Mouse (Mus musculus) cerebellum, postnatal 25 days (tissue): Measurements from ENCODE around the gene Sox1.

Source experiments
- DNase-seq, 2 experiments: peaks; one replicate each; pipeline ENCODE4 v3.0.0; 2021; ENCODE audit warnings: mixed read lengths in 2 of 2

Gene Sox1

DNA sequence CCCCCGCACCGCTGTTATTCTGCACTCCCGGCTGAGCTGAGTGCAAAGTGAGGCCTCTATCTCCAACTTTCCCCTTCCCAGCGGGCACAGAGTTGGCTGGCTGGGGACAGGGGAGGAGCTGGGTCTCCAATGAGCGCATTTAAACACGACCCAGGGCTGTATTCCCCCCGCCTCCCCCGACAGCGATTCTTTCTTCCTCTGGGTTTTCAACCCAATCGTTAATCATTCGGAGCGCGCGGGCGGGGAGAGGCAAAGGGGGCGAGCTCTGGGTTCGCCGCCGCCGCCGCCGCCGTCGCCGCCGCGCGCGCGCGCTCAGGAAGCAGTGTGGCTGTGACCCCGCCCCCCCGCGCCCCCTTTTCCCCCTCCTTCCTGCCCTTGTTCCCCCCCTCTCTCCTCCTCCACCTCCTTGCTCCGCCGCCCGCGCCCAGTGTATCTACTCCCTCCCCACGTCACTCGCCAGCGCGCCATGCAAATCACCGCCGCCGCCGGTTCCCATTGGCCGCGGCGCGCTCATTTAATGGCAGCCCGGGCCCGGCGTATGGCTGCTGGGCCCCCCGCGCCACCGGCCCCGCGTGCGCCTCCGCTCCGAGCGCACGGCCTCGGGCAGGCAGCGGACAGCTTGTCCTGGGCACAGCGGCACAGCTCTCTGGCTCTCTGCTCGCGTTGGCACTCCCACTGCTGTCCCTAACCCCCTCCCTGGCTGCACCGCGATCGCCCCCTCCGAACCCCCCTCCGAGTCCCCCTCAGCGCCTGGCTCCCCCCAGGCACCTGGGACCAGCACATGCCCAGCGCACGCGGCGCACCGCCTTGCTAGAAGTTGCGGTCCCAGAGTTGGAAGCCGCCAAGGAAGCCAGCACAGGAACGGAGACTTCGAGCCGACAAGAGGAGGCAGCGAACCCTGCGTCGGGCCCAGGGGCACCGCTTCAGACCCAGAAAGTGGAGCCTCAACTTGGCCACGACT is at the start of gene Sox1:
Gene Sox1 (plus strand): TSS at position 225 of the 961 bp plus-strand sequence.
- peak; percentile 16 to 54 for DNase-seq

DNA sequence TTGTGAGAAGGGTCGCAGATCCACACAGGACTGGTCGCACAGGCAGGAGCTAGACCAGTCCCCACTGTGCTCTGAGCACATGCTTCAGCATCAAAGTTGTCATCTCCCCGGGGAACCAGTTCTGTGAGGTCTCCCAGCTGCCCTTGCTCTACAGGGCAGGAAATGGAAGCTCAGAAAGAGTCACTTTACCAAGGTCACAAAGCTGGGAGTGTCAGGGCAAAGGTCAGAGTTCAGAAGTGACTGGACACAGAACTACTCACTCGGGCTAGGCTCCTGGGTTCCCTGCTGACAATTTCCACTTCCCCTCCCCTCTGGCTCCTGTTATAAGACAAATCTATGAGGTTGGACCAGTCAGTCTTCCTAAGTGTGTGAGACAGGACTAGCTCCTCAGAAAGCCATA is 49.2 kb upstream of the Sox1 start:
- DNase-seq, result no peak

DNA sequence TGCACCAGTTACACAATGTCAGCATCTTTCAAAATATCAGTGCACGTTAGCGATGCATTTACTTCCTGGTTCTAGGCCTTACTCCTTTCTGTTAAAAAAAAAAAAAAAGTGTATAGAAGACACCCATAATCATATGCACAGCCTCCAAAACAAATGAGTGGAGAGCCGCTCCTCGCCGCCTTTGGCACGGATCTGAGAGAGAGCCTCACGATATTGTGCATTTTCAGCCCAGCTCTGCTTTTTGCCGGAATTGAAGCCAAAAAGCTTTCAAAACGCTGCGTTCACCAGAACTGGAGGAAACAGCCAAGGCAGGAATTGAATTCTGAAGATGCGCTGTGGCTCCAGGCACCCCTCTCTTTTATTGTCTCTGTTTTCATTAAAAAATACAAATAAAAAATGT is 48.2 kb upstream of the Sox1 start:
- DNase-seq, result no peak

DNA sequence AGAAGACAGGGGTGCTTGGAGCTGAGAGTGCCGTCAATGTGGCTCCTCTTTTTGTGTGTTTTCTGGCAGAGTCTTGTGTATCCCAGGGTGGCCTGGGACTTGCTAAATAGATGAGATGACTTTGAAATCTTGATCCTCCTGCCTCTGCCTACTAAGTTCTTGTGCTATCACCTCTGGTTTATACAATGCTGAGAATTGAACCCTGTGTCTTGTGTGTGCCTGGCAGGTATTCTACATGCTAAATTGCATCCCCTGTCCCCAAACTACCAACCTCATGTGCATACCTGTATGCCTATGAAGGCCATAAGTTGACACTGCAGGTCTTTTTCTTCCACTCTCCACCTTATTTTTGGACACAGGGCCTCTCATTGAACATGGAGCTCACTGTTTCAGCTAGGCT is 46.8 kb upstream of the Sox1 start:
- DNase-seq, result no peak

DNA sequence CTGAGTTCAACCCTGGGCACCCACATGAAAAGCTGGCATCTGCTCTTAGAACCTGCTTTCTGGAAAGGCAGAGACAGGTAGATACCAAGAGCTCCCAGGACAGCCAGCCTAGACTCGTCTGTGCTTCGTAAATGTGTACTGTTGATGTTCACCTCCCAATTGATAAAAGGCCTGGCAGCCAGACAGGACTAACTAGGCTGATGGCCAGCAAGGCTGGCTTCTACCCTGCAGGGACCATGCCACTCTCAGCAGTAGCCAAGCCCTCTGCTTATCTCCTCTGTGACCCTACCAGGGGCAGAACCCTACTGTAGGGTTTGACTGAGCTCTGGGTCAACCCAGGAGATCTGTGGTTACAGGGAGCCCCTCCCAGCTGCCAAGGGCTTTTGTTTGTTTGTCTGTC is 45.5 kb upstream of the Sox1 start:
- DNase-seq, result no peak

DNA sequence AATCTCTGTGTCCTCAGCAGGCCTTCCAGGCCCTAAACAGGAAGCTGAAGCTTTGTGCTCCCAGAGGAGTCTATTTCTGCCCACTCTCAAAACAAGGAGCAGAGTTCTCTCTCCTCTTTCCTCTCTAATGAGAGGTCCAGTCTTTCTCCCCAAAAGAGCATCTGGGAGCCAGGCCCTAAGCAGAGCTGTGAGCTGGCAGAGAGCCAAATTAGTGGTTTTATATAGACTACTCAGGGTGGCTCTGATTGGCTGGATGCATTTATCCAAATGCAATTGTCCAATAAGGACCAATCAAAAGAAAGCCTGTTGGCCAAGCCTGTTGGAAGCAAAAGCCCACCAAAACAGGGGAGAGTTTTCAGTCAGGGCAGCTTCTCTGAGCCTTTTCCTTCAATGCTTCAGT is 44.0 kb upstream of the Sox1 start:
- DNase-seq, result no peak

DNA sequence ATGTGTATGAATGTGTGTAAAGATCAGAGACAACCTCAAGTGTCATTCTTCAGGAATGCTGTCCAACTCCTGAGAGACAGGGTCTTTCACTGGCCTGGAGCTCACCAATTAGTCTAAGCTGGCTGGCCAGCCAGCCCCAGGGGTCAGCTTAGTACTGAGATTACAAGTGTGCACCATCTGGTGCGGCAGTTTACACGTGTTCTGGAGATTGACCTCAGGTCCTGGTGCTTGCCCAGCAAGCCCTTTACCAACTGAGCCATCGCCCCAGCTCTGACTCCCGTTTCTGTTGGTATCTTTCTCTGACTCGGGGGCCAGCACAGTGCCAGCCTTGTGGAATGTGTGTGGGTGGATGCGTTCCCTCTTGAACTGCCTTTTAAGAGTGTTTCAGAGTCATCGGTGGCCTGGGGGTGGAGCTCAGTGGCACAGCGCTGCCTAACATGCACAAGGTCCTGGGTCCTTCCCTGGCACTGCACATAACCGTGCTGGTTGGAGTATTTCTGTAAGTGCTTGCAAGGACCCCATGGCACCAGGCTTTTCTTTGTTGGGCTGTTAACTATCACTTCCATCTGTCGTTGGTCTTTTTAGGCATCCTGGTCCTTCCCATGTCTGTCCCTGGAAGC is 40.6 kb upstream of the Sox1 start:
- no peak for DNase-seq

DNA sequence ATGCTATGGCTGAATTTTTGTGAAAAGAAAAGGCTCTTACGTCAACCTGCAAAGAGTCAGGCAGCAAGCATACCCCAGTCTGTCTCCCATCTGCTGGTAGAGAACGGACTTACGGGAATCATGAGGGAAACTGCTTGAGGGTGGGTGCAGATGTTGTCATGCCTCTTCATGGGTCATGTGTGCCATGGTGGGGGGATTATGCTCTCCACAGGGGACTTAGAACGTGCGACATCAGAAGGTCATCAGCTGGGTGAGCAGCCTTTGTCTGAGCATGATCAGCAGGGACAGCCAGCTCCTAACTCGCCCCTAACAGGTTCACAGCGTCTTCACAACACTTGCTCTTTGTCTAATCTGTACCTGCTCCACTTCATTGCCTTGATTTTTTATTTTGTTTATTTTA is 26.9 kb upstream of the Sox1 start:
- no peak for DNase-seq

DNA sequence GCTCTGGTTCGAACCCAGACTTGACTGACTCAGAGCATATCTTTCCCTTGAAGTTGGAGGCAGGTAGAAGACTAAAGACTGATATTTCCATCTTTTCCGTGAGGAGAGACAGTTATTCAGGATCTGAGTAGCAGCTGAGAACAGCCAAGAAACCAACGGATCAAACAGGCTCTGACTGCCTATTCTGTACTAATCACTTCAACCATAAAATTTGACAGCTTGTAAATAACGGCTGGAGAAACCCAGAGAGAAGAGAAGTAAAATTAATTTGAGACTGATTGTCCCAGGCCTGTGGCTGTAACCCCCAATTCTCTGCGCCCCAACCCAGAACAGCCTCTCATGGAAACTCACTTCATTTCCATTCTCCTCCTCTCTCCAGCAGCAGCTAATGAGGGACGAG is 26.2 kb upstream of the Sox1 start:
- DNase-seq, result no peak

DNA sequence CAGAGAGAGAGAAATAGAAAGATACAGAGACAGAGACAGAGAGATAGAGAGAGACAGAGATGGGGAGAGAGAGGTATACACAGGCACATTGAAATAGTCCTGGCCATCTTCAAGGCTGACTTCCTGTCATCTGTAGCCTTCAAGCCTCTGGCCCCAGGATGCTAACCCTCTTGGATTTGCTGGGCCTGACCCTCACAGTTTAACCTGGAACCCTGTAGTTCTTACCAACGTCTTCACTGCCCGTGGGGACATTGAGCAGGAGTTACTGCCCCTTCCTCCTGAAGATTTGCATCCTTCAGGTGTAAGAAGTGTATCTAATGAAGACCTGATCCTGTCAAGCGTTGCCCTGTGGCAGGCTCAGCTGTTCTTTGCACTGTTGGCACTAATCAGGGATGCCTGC is 14.0 kb upstream of the Sox1 start:
- DNase-seq, result no peak

DNA sequence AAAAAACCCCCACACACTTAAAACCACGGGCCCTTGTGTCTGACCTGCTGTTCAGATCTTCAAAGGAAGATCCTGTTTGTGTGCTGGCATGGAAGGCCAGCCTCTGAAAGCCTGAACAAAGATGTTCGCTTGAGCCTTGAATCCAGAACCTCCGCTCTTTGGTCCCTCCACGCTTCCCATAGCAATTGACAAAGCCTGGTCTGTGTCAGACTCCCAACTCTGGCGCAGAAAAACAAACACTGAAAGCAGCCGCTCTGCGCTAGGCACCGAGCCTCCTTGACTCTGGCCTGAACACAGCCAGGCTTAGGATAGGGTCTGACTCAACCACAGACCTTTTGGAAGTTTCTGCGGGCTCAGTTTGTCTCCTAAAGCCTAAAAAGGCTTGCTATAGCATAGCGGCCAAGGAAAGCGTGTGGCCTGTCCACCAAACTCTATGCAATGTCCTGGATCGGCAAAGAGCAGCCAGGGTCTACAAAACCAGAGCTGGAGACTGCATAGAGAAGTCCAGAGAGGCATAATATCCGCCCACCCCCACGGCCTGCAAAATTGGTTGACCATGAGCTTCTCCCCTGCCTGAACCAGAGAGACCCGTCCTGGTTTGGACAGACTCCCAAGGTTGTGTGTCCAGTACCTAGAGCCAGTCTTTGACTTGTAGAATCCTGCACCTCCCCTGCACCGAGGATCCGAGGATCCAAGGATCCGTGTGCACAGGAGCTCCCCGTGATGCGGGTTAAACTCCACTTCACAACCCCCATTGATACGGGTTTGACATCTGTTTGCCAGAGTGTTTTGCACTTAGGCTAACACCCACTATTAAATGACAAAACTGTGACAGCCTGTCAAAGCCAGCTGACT is 12.2 kb upstream of the Sox1 start:
- DNase-seq, result no peak

DNA sequence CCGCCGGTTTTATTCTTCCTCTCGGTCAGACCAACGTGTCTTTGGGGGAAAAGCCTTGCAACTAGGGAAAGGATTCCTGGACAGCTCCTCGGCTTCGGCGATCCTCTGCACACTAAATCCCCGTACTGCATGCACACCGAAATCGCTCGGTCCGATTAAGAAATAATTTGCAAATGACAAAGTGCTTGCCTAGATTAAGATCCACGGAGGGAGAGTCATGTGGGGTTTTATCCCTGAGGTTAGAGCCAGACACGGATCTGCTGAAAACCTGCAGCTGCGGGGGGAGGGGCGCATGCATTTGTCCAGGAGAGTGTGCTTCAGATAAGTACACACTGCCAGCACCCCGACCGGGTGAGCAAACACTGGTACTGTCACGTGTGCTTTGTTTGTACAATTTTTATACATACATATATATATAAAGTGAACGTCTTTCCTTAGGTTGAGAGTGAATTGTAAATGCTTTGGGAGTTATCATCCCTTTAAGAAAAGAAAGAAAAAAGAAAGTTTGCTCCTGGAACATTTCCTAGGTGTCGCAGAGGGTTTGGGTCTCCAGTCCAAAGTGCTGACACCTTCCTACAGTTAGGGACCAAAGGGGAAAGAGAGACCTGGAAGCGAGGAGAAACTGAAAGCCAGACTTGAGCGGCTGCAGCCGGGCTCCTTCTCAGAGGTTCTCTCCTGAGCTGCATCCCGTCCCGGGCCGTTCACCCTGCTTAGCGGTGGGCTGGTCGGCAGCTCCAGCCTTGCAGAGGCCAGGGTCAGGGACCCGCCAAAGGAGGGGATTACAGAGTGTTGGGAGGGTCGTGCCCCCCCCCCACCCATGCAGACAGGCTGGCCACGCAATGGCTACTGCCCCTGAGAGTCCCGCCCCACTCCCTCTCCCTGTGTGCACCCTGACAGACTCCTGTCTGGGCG is 10.9 kb upstream of the Sox1 start:
- DNase-seq, result peak; percentile 25 to 31

DNA sequence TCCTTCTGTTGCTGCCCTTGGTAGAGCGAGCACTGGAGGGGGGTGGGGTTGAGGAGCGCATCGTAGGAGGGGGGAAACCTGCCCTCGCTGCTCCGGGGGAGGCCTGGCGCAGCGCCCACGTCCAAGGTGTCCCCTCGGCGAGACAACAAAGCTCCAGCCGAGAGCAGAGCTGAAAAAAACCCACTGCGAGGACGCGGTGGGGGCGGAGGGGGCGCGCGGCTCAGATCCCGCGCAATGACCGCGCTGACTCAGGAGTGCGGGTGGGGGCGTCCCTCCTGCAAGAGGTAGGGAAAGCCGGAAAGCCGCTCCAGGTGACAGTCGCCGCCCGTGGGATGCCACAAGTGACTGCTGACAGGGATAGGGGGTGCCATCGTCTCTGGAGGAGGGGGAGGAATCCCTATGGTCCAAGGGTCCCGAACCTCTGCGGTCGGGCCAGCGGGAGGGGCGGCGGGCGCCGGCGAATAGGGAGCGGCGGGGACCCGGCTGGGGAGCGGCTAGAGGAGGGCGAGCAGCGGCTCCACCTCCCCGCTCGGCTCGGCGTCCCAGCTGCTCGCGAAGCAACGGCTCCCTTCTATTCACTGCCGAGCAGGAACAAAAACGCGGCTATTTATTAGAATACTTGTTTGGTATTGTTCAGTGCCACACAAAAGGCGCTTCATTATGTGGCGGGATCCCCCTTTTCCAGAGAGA is 10.0 kb upstream of the Sox1 start:
- peak; percentile 15 to 41 for DNase-seq

DNA sequence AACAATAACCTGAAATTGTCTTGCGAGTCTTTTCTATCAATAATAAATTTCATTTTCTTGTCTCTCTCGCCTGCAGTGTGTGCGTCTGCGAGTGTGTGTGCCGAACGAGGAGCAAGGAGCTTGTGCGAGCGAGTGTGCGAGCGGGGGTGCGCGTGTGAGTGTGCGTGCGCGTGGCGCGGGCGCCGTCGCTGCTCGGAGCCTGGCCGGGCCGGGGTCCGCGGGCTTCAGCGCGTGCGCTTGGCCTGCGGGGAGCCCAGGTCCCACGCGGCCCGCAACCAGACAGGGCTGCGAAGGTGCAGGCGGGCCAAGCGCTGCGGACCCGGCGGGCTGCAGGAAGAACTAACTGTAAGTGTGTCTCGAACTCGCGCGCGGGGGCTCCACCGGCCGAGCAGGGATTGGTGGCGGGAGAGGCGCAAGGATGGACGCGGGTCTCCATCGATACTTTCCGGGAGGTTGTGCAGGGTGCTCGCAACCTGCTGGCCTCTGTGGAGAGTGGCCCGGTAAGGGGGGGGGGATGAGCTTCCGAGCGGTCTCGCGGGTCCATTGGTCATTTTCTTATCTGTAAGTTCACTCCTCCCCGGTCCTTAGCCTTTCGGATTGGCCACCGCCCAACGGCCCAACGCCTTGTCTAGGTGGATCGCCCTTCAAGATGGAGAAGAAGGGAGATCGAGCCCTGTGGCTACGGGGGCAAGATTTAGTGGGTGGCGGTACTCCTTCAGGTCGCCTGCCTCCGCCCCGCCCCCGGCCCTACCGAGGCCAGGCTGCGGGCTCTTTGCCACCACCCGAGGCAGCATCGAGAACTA is 9.2 kb upstream of the Sox1 start:
- DNase-seq, result peak; percentile 10 to 19

DNA sequence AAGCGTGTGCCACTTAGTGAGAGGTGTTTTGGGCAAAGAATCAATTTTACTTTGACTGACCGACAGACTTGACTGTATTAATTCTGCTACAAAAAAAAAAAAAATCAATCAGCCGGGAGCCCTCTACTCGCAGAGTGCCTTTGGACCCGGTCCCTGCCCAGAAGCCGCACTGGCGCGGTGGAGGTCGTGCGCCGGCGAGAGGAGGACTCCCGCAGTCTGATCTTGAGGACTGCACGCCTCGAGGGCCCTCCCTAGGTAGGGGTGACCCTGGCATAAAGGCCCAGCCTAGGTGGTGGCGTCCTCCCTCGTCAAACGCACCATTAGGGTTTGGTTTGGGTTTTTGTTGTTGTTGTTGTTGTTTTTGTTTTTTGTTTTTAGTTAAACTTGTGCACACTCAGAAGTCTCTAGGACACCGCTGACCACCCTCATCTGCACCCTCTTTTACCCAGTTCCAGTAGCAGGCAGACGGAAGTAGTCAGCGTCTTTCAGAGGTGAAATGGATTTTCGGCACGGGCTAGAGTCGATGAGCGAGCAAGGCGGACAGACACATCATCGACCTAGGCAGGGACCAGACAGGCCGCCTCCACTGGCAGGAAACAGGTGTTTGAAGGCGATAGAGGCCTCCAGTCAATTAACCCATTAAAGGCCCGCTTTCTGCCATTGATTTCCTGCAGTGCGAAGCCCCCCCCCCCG is 8.4 kb upstream of the Sox1 start:
- no peak for DNase-seq

DNA sequence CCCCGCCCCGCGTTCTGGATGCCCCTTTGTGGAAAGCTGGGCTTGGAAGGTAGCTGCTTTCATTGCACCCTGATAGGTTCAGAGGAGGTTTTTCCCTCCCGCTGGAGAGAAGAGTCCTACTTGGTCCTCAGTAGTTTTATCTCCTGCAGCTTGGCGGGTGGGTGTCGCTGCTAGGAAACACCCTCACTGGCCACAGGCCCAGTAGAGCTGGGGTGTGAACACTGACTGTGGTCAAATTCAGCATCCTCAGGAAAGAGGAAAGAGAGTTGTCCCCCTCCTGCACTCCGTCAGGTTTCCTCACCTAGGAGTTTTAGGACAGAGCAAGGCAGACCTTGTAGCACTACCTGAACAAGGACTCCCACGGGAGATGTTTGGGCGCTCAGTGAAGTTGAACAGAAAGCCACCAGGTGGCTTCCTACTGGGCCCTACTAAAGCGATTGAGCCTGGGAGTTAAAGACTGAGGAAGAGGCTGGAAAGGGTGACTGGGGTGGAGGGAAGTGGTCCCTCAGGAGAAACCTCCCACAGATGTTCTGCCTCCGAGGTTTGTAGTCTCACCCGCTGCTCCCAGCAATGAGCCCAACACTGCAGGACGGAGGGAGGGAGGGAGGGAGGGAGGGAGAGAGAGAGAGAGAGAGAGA is 7.8 kb upstream of the Sox1 start:
- DNase-seq, result no peak

DNA sequence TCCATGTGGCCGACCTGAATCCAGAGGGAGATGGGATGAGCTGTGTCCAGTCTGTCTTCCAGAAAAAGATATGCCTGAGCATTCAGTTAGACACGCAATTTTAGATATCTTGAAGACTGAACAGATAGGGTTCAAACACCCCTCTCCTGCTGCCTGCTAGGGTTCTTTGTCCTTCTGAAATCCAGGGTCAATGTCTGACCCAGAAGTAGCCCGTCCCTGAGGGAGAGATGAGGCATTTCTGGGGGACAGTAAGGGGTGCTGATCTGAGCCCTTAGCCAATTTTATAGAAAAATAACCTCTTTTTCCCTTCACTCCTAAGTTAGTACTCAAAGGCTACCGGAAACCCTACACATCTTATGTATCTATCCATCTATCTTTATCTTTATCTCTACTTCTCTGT is 7.2 kb upstream of the Sox1 start:
- DNase-seq, result no peak

DNA sequence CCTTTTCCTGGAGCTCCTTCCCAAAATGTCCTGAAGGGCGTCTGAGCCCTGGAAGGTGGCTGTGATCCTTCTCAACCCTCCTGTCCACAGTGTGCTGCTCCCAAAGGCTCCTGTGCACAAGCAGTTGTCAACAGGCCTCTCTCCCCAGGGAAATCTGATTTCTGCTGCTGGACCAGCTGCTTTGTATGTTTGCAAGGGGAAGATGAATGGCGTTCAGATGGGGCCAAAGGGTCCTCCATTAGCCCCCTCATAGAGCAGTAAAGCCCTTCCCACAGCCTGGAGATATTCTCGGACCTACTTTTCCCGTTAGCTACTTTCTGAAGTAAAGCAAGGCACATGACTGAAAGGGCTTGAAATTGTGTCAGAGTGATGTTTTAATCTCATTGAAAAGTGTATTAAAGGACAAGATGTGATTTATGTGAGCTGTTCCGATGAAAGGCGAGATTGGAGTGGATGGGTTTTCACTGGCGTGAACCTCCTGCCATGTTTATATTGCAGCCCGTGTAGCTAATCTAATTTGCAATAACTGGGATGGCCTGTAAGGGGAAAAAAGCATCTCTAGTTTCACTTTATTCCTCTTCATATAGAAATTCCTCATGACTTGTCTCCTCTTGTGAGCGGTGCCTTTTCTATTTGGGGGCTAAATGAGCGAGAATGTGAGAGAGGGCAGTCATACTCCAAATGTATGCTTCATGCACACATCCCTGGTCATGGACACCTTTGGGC is 6.5 kb upstream of the Sox1 start:
- no peak for DNase-seq

DNA sequence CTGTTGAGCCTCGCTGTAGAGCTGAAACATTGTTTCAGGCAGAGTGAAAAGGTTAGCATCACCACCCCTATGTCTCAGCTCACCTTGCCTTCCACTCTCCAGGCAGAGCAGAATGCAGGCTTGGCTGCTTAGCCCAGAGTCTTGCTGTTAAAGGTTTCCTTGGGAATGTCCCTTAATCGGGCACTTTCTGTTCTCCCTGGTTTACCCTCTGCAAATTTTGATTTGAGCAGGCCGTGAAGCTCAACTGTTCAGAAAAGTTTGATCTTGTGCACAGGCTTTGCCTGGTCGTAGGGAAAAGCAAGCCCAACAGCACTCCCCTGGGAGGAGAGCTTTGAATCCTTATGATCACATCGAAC is 6.0 kb upstream of the Sox1 start:
- DNase-seq, result no peak
